Mouse (Mus musculus) colon, adult 2 months (tissue): ENCODE data around the gene Hk2. TPM values are rescaled to one million over a fixed set of nuclear protein-coding genes. Genes with fewer than 3 reads are reported as not detected.

ENCODE experiments used
- polyA plus RNA-seq: library from polyadenylated mRNA; depleted of rRNA; stranded (reverse); fragments of >200 nt; gene quantifications from 2 replicates; pipeline ENCODE4 v1.2.3, GENCODE M21; 2012; rRNA removed

Hk2 gene
- polyA plus RNA-seq = 31.0 and 38.0 TPM in 2 replicates

DNA sequence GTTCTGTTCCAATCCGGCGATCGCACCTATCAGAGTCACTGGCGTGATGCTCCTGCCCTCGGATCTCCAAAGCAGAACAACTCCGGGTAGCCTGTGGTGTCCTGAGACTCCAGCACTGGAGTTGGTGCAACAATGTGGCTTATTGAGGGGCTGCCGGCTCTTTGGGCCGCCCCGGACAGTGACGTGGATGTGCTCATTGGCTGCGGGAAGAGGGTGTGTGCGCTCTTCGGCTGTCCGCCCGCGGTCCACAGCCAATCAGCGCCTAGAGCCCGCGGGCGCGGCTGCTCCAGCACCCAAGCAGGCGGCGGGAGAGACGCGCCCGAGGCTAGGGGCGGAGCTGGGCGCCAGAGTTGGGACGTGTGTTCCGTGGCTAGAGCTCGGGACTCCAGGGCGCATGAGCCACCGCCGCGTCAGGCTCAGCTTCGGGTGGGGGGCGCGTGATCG is at the start of gene Hk2:
Hk2 (minus strand) TSS at position 134 of the 444 bp plus-strand sequence.

DNA sequence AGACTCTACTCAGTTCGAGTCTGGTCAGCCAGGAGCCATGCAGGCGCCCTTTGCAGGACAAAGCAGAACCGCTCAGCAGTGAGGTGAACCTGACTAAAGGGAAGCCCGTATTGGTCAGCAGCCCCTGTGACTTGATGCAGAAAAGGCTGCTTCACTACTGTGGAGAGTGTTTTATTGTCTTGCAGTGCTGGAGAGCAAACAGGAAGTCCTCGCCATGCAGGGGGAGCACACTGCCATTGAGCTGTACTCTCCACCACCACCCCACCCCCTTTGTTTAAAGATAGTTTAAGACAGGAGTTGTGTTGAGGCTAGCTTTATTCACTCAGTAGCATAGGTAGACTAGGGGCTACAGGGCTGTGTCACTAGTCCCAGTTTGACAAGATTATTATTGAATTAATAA is 69.0 kb downstream of the Hk2 start, which contains the start of gene Pole4:
Pole4 (minus strand) TSS at position 145 of the 400 bp plus-strand sequence.

Other genes with a start within 250 kb of the Hk2 start
- 21.2 and 25.7 TPM in 2 replicates for gene Pole4, start 69.1 kb downstream of the Hk2 start, polyA plus RNA-seq
- gene Sema4f, start 165.3 kb upstream of the Hk2 start, polyA plus RNA-seq = 1.1 and 1.6 TPM in 2 replicates
- 0.44 and 0.59 TPM in 2 replicates for gene M1ap, start 172.4 kb upstream of the Hk2 start, polyA plus RNA-seq